Mouse (Mus musculus): ENCODE data around the gene Cog5.

DNA sequence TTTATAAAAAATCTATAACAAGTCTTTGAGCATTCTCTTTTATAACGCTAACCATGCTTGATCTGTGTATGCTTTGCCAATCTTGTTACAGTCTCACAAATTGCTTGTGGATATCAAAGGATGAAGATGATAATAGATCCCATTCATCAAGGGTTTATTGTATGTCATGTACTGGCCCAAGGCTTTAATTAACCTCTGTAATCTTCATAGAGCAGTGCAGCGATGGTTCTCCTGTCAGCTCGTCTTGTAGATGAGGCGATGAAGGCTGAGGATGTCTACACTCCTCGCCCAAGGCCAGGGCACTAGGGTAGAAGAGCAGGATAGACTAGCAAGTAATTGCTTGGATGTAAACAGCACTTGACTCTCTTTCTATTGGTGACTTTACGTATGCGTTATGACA is 164.9 kb downstream of the Cog5 start:
- TF ChIP-seq CTCF (IDR thresholded peaks at IDR 0.05; ENCODE audit: low read depth) (no peak), EP300 (IDR thresholded peaks at IDR 0.05; ENCODE audit: low read depth) (no peak)
